Mouse (Mus musculus): ENCODE results near the gene Arhgap42. TPM values are rescaled to one million over a fixed set of nuclear protein-coding genes. Genes with fewer than 3 reads are reported as not detected.

Arhgap42 gene
- polyA plus RNA-seq, 1 experiment, result 16.1 TPM

- Histone ChIP-seq H3K4me1 (ENCODE audit: control insufficient read depth, insufficient read depth, low read length) (no peaks in the 10 kb centered on the region), H3K9ac (ENCODE audit: low read depth, poor library complexity, severe bottlenecking) (no peak overlapping the region)
These were observed 201.8 kb downstream of the Arhgap42 start for GRCm38 (mm10) chr9:9037017-9037671.

GRCm38 (mm10) chr9:9027904-9028303 is 211.0 kb downstream of the Arhgap42 start:
- H3K9ac ChIP-seq (ENCODE audit: low read depth, poor library complexity, severe bottlenecking), result no peak overlapping the region
- no peaks in the 10 kb centered on the region; the same call in 1 of the 2 replicates for H3K36me3 ChIP-seq (ENCODE audit: control insufficient read depth, insufficient read depth, low read length, poor library complexity, severe bottlenecking)
- no peaks in the 10 kb centered on the region for H3K27me3 ChIP-seq (ENCODE audit: control insufficient read depth, insufficient read depth, low read length, poor library complexity, severe bottlenecking)
- no peaks in the 10 kb centered on the region for H3K9me3 ChIP-seq (replicated peaks; ENCODE audit: control insufficient read depth, insufficient read depth, low read length, poor library complexity, severe bottlenecking)
- H3K4me1 ChIP-seq (ENCODE audit: control insufficient read depth, insufficient read depth, low read length), result peaks cover 2% of the 10 kb centered on the region
- H3K27ac ChIP-seq (ENCODE audit: insufficient read depth, low read length), result peak overlapping the region; percentile 85
- TF ChIP-seq POLR2A (IDR thresholded peaks at IDR 0.05; ENCODE audit: insufficient read depth, low read length), result no peak
- no peak for TF ChIP-seq CTCF (IDR thresholded peaks at IDR 0.05; ENCODE audit: low read depth, low read length)
- no peak for TF ChIP-seq EP300 (IDR thresholded peaks at IDR 0.05; ENCODE audit: insufficient read depth, low read depth, low read length)
- no peak overlapping the region for H3K4me3 ChIP-seq (ENCODE audit: low read depth, low read length)

More at GRCm38 (mm10) chr9:9037017-9037671, 201.8 kb downstream of the Arhgap42 start:
- Histone ChIP-seq H3K9me3 (replicated peaks; ENCODE audit: control insufficient read depth, insufficient read depth, low read length, poor library complexity, severe bottlenecking) (no peaks in the 10 kb centered on the region), H3K4me3 (ENCODE audit: low read depth, low read length) (no peak overlapping the region), H3K27ac (ENCODE audit: insufficient read depth, low read length) (no peak overlapping the region), H3K36me3 (ENCODE audit: control insufficient read depth, insufficient read depth, low read length, poor library complexity, severe bottlenecking) (no peaks in the 10 kb centered on the region), H3K27me3 (ENCODE audit: control insufficient read depth, insufficient read depth, low read length, poor library complexity, severe bottlenecking) (no peaks in the 10 kb centered on the region)
- TF ChIP-seq EP300 (IDR thresholded peaks at IDR 0.05; ENCODE audit: insufficient read depth, low read depth, low read length) (no peak), CTCF (IDR thresholded peaks at IDR 0.05; ENCODE audit: low read depth, low read length) (no peak), POLR2A (IDR thresholded peaks at IDR 0.05; ENCODE audit: insufficient read depth, low read length) (no peak)

- H3K36me3 ChIP-seq (ENCODE audit: control insufficient read depth, insufficient read depth, low read length, poor library complexity, severe bottlenecking), result no peaks in the 10 kb centered on the region; the same call in 1 of the 2 replicates
- H3K27me3 ChIP-seq (ENCODE audit: control insufficient read depth, insufficient read depth, low read length, poor library complexity, severe bottlenecking), result no peaks in the 10 kb centered on the region
- peaks cover 2% of the 10 kb centered on the region for H3K4me1 ChIP-seq (ENCODE audit: control insufficient read depth, insufficient read depth, low read length)
- H3K9me3 ChIP-seq (replicated peaks; ENCODE audit: control insufficient read depth, insufficient read depth, low read length, poor library complexity, severe bottlenecking), result no peaks in the 10 kb centered on the region
- no peak overlapping the region for H3K4me3 ChIP-seq (ENCODE audit: low read depth, low read length)
- H3K9ac ChIP-seq (ENCODE audit: low read depth, poor library complexity, severe bottlenecking), result no peak overlapping the region
- TF ChIP-seq POLR2A (IDR thresholded peaks at IDR 0.05; ENCODE audit: insufficient read depth, low read length) (no peak), CTCF (IDR thresholded peaks at IDR 0.05; ENCODE audit: low read depth, low read length) (no peak), EP300 (IDR thresholded peaks at IDR 0.05; ENCODE audit: insufficient read depth, low read depth, low read length) (peak; percentile 78; the same call in 1 of the 2 replicates)
- peak overlapping the region; percentile 94 for H3K27ac ChIP-seq (ENCODE audit: insufficient read depth, low read length)
These were observed 211.5 kb downstream of the Arhgap42 start for GRCm38 (mm10) chr9:9027445-9027844.

DNA sequence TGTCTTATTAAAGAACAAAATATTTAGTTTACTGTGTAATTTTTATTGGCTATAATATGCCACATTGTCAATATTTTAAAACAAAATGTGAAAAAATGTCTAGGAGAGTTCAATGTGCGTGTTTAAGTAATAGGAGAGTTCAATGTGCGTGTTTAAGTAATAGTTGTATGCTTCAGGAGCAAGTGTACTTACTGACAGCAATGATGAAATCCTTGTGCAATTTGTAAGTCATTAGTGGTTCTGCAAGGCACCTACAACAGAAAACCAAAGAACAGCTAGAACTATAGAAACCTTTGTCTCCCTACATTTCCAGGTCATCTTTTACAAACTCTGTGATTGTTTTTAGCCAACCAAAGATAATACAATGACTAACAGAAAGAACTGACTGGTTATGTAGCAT is 223.8 kb downstream of the Arhgap42 start:
- no peaks in the 10 kb centered on the region for H3K9me3 ChIP-seq (replicated peaks; ENCODE audit: control insufficient read depth, insufficient read depth, low read length, poor library complexity, severe bottlenecking)
- H3K9ac ChIP-seq (ENCODE audit: low read depth, poor library complexity, severe bottlenecking), result no peak overlapping the region
- H3K36me3 ChIP-seq (ENCODE audit: control insufficient read depth, insufficient read depth, low read length, poor library complexity, severe bottlenecking), result no peaks in the 10 kb centered on the region
- H3K27ac ChIP-seq (ENCODE audit: insufficient read depth, low read length), result no peak overlapping the region
- no peak overlapping the region for H3K4me3 ChIP-seq (ENCODE audit: low read depth, low read length)
- TF ChIP-seq EP300 (IDR thresholded peaks at IDR 0.05; ENCODE audit: insufficient read depth, low read depth, low read length) (no peak), POLR2A (IDR thresholded peaks at IDR 0.05; ENCODE audit: insufficient read depth, low read length) (no peak), CTCF (IDR thresholded peaks at IDR 0.05; ENCODE audit: low read depth, low read length) (no peak)
- H3K27me3 ChIP-seq (ENCODE audit: control insufficient read depth, insufficient read depth, low read length, poor library complexity, severe bottlenecking), result no peaks in the 10 kb centered on the region
- no peaks in the 10 kb centered on the region for H3K4me1 ChIP-seq (ENCODE audit: control insufficient read depth, insufficient read depth, low read length)

GRCm38 (mm10) chr9:9001170-9001569 is 237.7 kb downstream of the Arhgap42 start:
- no peaks in the 10 kb centered on the region for H3K9me3 ChIP-seq (replicated peaks; ENCODE audit: control insufficient read depth, insufficient read depth, low read length, poor library complexity, severe bottlenecking)
- no peaks in the 10 kb centered on the region for H3K4me1 ChIP-seq (ENCODE audit: control insufficient read depth, insufficient read depth, low read length)
- H3K4me3 ChIP-seq (ENCODE audit: low read depth, low read length), result no peak overlapping the region
- TF ChIP-seq EP300 (IDR thresholded peaks at IDR 0.05; ENCODE audit: insufficient read depth, low read depth, low read length) (no peak), CTCF (IDR thresholded peaks at IDR 0.05; ENCODE audit: low read depth, low read length) (no peak), POLR2A (IDR thresholded peaks at IDR 0.05; ENCODE audit: insufficient read depth, low read length) (no peak)
- H3K27ac ChIP-seq (ENCODE audit: insufficient read depth, low read length), result no peak overlapping the region
- H3K9ac ChIP-seq (ENCODE audit: low read depth, poor library complexity, severe bottlenecking), result no peak overlapping the region
- no peaks in the 10 kb centered on the region for H3K27me3 ChIP-seq (ENCODE audit: control insufficient read depth, insufficient read depth, low read length, poor library complexity, severe bottlenecking)
- H3K36me3 ChIP-seq (ENCODE audit: control insufficient read depth, insufficient read depth, low read length, poor library complexity, severe bottlenecking), result no peaks in the 10 kb centered on the region

DNA sequence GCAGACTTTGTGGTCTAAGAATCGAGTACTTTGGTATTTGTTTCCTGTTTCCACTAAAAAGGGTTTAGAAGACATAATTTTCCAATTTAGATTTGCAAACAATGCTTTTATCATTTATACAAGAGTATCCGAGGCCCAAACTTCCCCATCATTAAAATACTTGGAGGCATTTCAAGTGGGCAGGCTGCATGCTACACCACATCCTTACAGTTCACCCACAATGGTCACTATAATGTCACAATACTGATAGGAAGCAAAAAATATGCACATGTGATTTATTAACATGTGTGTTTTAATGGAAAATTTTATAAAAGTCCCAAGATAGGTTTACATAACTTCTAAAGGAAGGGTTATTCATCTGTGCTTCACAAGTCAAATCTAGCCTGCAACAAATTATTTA is 242.4 kb downstream of the Arhgap42 start:
- Histone ChIP-seq H3K27ac (ENCODE audit: insufficient read depth, low read length) (no peak overlapping the region), H3K9ac (ENCODE audit: low read depth, poor library complexity, severe bottlenecking) (no peak overlapping the region), H3K9me3 (replicated peaks; ENCODE audit: control insufficient read depth, insufficient read depth, low read length, poor library complexity, severe bottlenecking) (peaks cover 3% of the 10 kb centered on the region; the same call in 1 of the 2 replicates), H3K27me3 (ENCODE audit: control insufficient read depth, insufficient read depth, low read length, poor library complexity, severe bottlenecking) (no peaks in the 10 kb centered on the region), H3K4me1 (ENCODE audit: control insufficient read depth, insufficient read depth, low read length) (no peaks in the 10 kb centered on the region), H3K4me3 (ENCODE audit: low read depth, low read length) (no peak overlapping the region), H3K36me3 (ENCODE audit: control insufficient read depth, insufficient read depth, low read length, poor library complexity, severe bottlenecking) (no peaks in the 10 kb centered on the region)
- no peak for TF ChIP-seq EP300 (IDR thresholded peaks at IDR 0.05; ENCODE audit: insufficient read depth, low read depth, low read length)
- no peak for TF ChIP-seq POLR2A (IDR thresholded peaks at IDR 0.05; ENCODE audit: insufficient read depth, low read length)
- no peak for TF ChIP-seq CTCF (IDR thresholded peaks at IDR 0.05; ENCODE audit: low read depth, low read length)

Measured in ES-Bruce4 (cell line).